Mouse (Mus musculus) MEL (cell line): ENCODE results near the gene Epb41l5.

Source experiments
- CTCF ChIP-seq, 3 experiments: IDR thresholded peaks in 2 of 3; conservative IDR thresholded peaks in 1 of 3; 2 replicates each; pipeline ENCODE4 v1.5.1; 2011 to 2012; ENCODE audit warnings: low read length in 3 of 3, low read depth in 2 of 3, mild to moderate bottlenecking in 2 of 3, improper control_type of control experiment in 1 of 3, inconsistent platforms in 1 of 3, mixed read lengths in 1 of 3, moderate library complexity in 1 of 3; ENCODE audit not compliant: control insufficient read depth in 1 of 3, insufficient read depth in 1 of 3, poor library complexity in 1 of 3, severe bottlenecking in 1 of 3
- ELF1 ChIP-seq: IDR thresholded peaks from 2 replicates; pipeline ENCODE4 v1.6.1; 2014; ENCODE audit warnings: low read depth, mild to moderate bottlenecking, inconsistent platforms, low read length, improper control_type of control experiment, moderate library complexity
- HCFC1 ChIP-seq: IDR thresholded peaks from 2 replicates; pipeline ENCODE4 v1.6.1; 2012; ENCODE audit warnings: low read depth, mild to moderate bottlenecking, inconsistent platforms, low read length, improper control_type of control experiment, moderate library complexity
- MAX ChIP-seq: IDR thresholded peaks from 2 replicates; pipeline ENCODE4 v1.6.1; 2011; ENCODE audit warnings: low read length, improper control_type of control experiment
- MAZ ChIP-seq: IDR thresholded peaks from 2 replicates; pipeline ENCODE4 v1.6.1; 2012; ENCODE audit warnings: low read depth, mild to moderate bottlenecking, inconsistent platforms, low read length, improper control_type of control experiment
- NRF1 ChIP-seq: IDR thresholded peaks from 2 replicates; pipeline ENCODE4 v1.6.1; 2014; ENCODE audit warnings: low read depth, mild to moderate bottlenecking, inconsistent platforms, low read length, improper control_type of control experiment, moderate library complexity; ENCODE audit not compliant: poor library complexity, insufficient read depth, severe bottlenecking
- POLR2A ChIP-seq, 2 experiments: IDR thresholded peaks; 2 replicates each; pipeline ENCODE4 v1.6.1; 2011 to 2012; ENCODE audit warnings: low read length in 2 of 2, mild to moderate bottlenecking in 2 of 2, control low read depth in 1 of 2, improper control_type of control experiment in 1 of 2, low read depth in 1 of 2, moderate library complexity in 1 of 2; ENCODE audit not compliant: control insufficient read depth in 1 of 2, insufficient read depth in 1 of 2, poor library complexity in 1 of 2
- TCF12 ChIP-seq: IDR thresholded peaks from 2 replicates; pipeline ENCODE4 v1.6.1; 2014; ENCODE audit warnings: low read depth, mild to moderate bottlenecking, inconsistent platforms, low read length, improper control_type of control experiment, moderate library complexity
- USF1 ChIP-seq: IDR thresholded peaks from 2 replicates; pipeline ENCODE4 v1.6.1; 2014; ENCODE audit warnings: low read depth, mild to moderate bottlenecking, inconsistent platforms, low read length, improper control_type of control experiment, moderate library complexity

DNA sequence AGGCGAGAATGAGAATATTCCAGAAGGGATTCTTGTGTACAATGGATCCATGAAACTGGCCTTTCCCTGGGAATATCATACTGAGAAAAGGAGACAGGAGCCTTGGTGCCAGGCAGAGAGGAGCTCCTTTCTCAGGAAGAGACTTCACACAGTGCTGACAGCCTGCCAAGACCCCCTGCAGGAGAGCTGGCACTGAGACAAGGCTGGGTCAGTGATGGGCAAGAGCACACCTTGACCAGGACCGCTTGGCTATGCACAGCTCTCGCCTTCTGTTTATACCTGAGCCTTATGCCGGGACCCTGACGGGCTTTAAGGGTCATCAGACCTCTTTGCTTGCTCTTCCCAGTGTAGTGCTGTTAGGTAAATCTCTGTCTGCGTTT, 153.4 kb downstream of the Epb41l5 start:
- TF ChIP-seq CTCF (IDR thresholded peaks at IDR 0.05 in 2 of 3, conservative IDR thresholded peaks at IDR 0.05 in 1 of 3; ENCODE audit: control insufficient read depth in 1 of 3, insufficient read depth in 1 of 3, low read depth in 2 of 3, low read length in 3 of 3, poor library complexity in 1 of 3, severe bottlenecking in 1 of 3): no peak
- no peak for TF ChIP-seq ELF1
- no peak for TF ChIP-seq MAZ
- TF ChIP-seq HCFC1: no peak
- no peak for TF ChIP-seq MAX
- no peak for TF ChIP-seq TCF12
- TF ChIP-seq USF1: no peak
- no peak for TF ChIP-seq NRF1
- TF ChIP-seq POLR2A (IDR thresholded peaks at IDR 0.05; ENCODE audit: control insufficient read depth in 1 of 2, insufficient read depth in 1 of 2, low read depth in 1 of 2, low read length in 2 of 2, poor library complexity in 1 of 2): no peak
